Mouse (Mus musculus) forebrain, embryonic 14.5 days (tissue): ENCODE data around the gene Olfr311. TPM values are rescaled to one million over a fixed set of nuclear protein-coding genes. Genes with fewer than 3 reads are reported as not detected.
A peak's percentile ranks its signal among the peaks of the same experiment; 100 is the strongest.
"Not testable (repeated sequence)": the region's sequence is repeated elsewhere in the genome, so short reads cannot be mapped to it uniquely, and the experiment has no call there.

Experiments used
- ATAC-seq: fragments of 200-750 bp; cut with Nextera tagmentation; 2 replicates; pipeline ENCODE4 v1.8.0; 2017; ENCODE audit warnings: mild to moderate bottlenecking, moderate library complexity
- DNase-seq: peaks from one replicate; pipeline ENCODE4 v3.0.0-alpha.2; 2015; ENCODE audit warnings: low spot score
- H3K27ac ChIP-seq: fragments of 300-500 bp; sonication (generic); 2 replicates; pipeline ENCODE4 v1.5.1; 2014; ENCODE audit warnings: low read depth, mild to moderate bottlenecking, control low read depth, low read length, moderate library complexity
- H3K27me3 ChIP-seq: fragments of 300-500 bp; sonication (generic); replicated peaks from 2 replicates; pipeline ENCODE4 v1.6.1; 2014; ENCODE audit warnings: low read length, control low read depth, mixed read lengths; ENCODE audit not compliant: control insufficient read depth, insufficient read depth
- H3K36me3 ChIP-seq: fragments of 300-500 bp; sonication (generic); 2 replicates; pipeline ENCODE4 v1.6.1; 2014; ENCODE audit warnings: low read length, control low read depth; ENCODE audit not compliant: control insufficient read depth, insufficient read depth
- H3K4me1 ChIP-seq: fragments of 300-500 bp; sonication (generic); 2 replicates; pipeline ENCODE4 v1.6.1; 2014; ENCODE audit warnings: antibody characterized with exemption, low read length, control low read depth; ENCODE audit not compliant: control insufficient read depth, insufficient read depth
- H3K4me2 ChIP-seq: fragments of 300-500 bp; sonication (generic); 2 replicates; pipeline ENCODE4 v1.6.1; 2014; ENCODE audit warnings: mild to moderate bottlenecking, control low read depth, low read length
- H3K4me3 ChIP-seq: fragments of 300-500 bp; sonication (generic); 2 replicates; pipeline ENCODE4 v1.5.1; 2014; ENCODE audit warnings: low read depth, low read length, control low read depth
- H3K9ac ChIP-seq: fragments of 300-500 bp; sonication (generic); 2 replicates; pipeline ENCODE4 v1.6.1; 2014; ENCODE audit warnings: mild to moderate bottlenecking, low read length, control low read depth, moderate library complexity
- H3K9me3 ChIP-seq: fragments of 300-500 bp; sonication (generic); replicated peaks from 2 replicates; pipeline ENCODE4 v1.6.1; 2016; ENCODE audit warnings: low read length, control low read depth, mixed read lengths; ENCODE audit not compliant: control insufficient read depth
- WGBS: fragments of 180-500 bp; shearing (Covaris S2); extraction: QIAGEN DNeasy Blood & Tissue Kit; methylation state at CpG from one replicate; pipeline ENCODE4 v1.1.7; 2014; 5-methylcytosine and 5-hydroxymethylcytosine counted together
- polyA plus RNA-seq: library from polyadenylated mRNA; unstranded; fragments of >200 nt; fragmentation: Nextera tagmentation; extraction: Ambion mirVana; gene quantifications from 2 replicates; pipeline ENCODE4 v1.2.1, GENCODE M21; 2014

The Olfr311 gene
- polyA plus RNA-seq = not detected in 2 replicates

DNA sequence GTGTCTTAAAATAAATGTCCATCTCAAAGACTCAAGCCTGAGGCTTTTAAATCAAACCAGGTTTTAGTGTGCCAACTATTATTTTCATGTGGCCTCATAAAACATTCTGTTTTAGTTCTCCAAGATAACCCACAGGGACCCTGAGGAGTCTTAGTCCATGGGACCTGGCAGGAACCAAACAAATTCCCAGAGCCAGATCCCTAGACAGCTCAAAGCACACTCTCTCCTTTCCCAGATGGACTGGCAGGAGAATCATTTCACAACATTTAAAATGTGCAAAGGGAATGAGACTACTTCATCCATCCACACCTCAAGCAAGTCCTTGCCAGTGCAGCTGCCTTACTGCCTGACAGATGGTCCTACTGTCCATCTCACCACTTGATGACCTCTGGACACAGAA, at the start of gene Olfr311:
Gene Olfr311, plus strand, starts transcription at position 301 of the 400 bp plus-strand sequence.
- not testable (repeated sequence) for H3K9me3 ChIP-seq, ATAC-seq

DNA sequence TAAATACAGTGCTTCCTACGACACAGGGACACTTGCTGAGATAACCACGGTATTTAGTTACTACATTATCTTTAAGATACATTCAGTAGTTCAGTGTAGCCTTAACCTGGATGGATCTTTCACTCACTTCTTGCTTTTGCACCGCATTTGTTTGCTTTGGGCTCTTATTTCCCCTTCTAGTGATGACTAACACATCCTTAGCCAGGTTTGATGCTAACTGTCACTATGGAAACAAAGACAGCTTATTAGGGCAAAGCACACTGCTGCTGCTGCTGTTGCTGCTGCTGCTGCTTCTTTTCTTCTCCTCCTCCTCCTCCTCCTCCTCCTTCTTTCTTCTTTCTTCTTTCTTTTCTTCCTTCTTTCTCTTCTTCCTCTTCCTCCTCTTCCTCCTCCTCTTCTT, 49.5 kb upstream of the Olfr311 start:
- no peak overlapping the region for H3K4me3 ChIP-seq
- H3K9me3 ChIP-seq = no peaks in the 10 kb centered on the region
- DNase-seq (peak; percentile 49), ATAC-seq (no peak)
- 25% methylated on average over 3 of the region's 3 CpGs for WGBS
- H3K27ac ChIP-seq = no peak overlapping the region
- no peaks in the 10 kb centered on the region for H3K36me3 ChIP-seq
- no peak overlapping the region for H3K9ac ChIP-seq
- H3K27me3 ChIP-seq = no peaks in the 10 kb centered on the region
- no peaks in the 10 kb centered on the region for H3K4me1 ChIP-seq
- no peak overlapping the region for H3K4me2 ChIP-seq

More for the DNA sequence above, at the start of gene Olfr311:
- not testable (repeated sequence) for DNase-seq, H3K4me1 ChIP-seq, H3K4me3 ChIP-seq, H3K9ac ChIP-seq, H3K27ac ChIP-seq, H3K4me2 ChIP-seq, H3K27me3 ChIP-seq, H3K36me3 ChIP-seq

- no peaks in the 10 kb centered on the region for H3K36me3 ChIP-seq
- no peaks in the 10 kb centered on the region for H3K4me1 ChIP-seq
- 52% methylated on average over 2 of the region's 2 CpGs for WGBS
- no peak overlapping the region for H3K27ac ChIP-seq
- no peaks in the 10 kb centered on the region for H3K9me3 ChIP-seq
- DNase-seq (no peak), ATAC-seq (no peak)
- H3K4me2 ChIP-seq = no peak overlapping the region
- no peak overlapping the region for H3K9ac ChIP-seq
- no peak overlapping the region for H3K4me3 ChIP-seq
- no peaks in the 10 kb centered on the region for H3K27me3 ChIP-seq
Observed at GRCm38 (mm10) chr11:58790053-58790452, 49.0 kb upstream of the Olfr311 start.

DNA sequence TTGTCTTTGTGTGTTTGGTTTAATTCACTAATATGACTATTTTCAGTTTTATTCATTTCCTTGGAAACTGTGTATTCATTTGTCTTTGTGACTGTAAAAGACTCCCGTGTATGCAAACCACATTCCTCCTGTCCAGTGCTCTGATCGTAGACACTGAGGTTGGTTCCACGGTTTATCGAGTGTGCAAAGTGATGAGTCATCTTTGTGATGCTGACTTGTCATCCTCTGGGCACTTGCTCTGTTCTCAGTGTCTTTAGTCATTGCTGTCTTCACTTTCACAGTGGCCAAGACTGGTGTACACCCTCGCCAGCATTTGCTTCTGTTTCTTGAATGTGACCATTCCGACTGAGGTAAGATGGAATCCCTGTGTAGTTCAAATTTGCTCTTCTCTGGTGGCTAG, 48.4 kb upstream of the Olfr311 start:
- 86% methylated on average over 6 of the region's 6 CpGs for WGBS
- ATAC-seq = no peak
- H3K4me3 ChIP-seq = no peak overlapping the region

DNA sequence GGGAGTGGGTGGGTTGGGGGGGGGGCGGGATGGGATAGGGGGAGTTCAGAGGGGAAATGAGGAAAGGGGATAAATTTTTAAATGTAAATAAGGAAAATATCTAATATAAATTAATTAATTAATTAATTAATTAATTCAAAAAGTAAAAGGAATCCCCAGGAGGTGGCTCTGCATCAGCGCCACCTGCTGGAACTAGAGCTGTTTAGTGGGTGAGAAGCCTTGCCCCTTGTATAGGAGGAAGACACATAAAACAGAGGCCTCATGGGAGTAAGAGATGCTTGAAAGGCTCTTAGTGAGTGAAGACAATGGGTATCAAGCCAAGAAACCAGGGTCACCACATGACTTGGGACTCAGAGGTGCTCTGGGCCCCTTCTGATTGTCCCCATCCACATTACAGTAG, 43.2 kb upstream of the Olfr311 start:
- 97% methylated on average over 2 of the region's 2 CpGs for WGBS
- Histone ChIP-seq H3K9me3 (no peaks in the 10 kb centered on the region), H3K4me2 (no peak overlapping the region), H3K4me3 (no peak overlapping the region), H3K9ac (no peak overlapping the region), H3K27me3 (no peaks in the 10 kb centered on the region), H3K36me3 (no peaks in the 10 kb centered on the region), H3K4me1 (no peaks in the 10 kb centered on the region), H3K27ac (no peak overlapping the region)
- DNase-seq (no peak), ATAC-seq (no peak)

More for the DNA sequence above, 48.4 kb upstream of the Olfr311 start:
- Histone ChIP-seq H3K4me1 (no peaks in the 10 kb centered on the region), H3K4me2 (no peak overlapping the region), H3K36me3 (no peaks in the 10 kb centered on the region), H3K27me3 (no peaks in the 10 kb centered on the region), H3K9ac (no peak overlapping the region), H3K9me3 (no peaks in the 10 kb centered on the region), H3K27ac (no peak overlapping the region)
- no peak for DNase-seq

DNA sequence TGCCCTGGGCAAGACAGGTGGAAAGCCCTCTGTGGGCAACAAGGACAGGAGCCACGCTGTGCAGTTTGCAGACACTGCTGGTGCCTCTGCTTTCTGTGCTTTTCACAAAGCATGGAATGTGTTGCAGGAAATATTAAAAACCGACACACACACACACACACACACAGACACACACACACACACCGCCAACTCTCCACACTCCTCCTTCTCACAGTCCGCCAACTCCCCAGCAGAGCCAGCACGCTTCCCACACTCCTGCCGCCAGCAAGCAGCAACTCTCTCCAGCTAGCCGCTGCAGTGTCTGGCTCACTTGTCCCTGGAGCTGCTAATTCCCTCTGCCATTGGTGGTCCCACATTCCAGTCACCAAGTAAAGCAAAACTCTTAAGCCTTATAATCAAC, 42.2 kb upstream of the Olfr311 start:
- DNase-seq (no peak), ATAC-seq (no peak)
- H3K27ac ChIP-seq = no peak overlapping the region
- no peak overlapping the region for H3K4me2 ChIP-seq
- H3K4me3 ChIP-seq = no peak overlapping the region
- H3K4me1 ChIP-seq = no peaks in the 10 kb centered on the region
- no peaks in the 10 kb centered on the region for H3K27me3 ChIP-seq
- H3K9me3 ChIP-seq = no peaks in the 10 kb centered on the region
- H3K36me3 ChIP-seq = no peaks in the 10 kb centered on the region
- no peak overlapping the region for H3K9ac ChIP-seq
- WGBS = 79% methylated on average over 7 of the region's 7 CpGs

DNA sequence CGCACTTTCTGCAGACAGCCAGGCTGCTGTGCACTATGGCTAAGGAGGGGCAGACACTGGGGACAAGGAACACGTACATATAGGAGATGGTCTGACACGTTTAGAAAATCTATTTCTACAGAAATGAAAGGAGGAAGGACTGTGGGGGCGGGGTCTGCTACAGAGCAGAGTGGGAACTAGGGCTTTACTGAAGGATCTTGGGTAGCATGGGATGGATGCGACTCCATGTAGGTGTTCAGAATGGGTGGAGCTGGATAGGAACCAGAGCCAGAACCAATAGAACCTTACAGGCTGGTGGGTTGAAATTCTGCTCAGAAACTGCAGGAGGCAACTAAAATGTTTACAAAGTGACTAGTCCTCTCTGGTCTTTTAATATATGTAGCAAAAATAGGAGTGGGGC, 39.3 kb upstream of the Olfr311 start:
- 84% methylated on average over 5 of the region's 5 CpGs for WGBS
- Histone ChIP-seq H3K4me3 (no peak overlapping the region), H3K4me2 (no peak overlapping the region), H3K9ac (no peak overlapping the region), H3K36me3 (no peaks in the 10 kb centered on the region), H3K27me3 (no peaks in the 10 kb centered on the region), H3K9me3 (no peaks in the 10 kb centered on the region), H3K4me1 (peaks cover 3% of the 10 kb centered on the region; the same call in 1 of the 2 replicates), H3K27ac (no peak overlapping the region)
- ATAC-seq (no peak), DNase-seq (no peak)

GRCm38 (mm10) chr11:58801558-58802228, 37.4 kb upstream of the Olfr311 start, which contains the start of gene Fam183b:
TSS of gene Fam183b (minus strand) at chr11:58801960.
- no peak within 1 kb of the TSS for H3K9ac ChIP-seq
- DNase-seq = peak; percentile 55
- peak within 1 kb of the TSS; percentile 29 for H3K4me2 ChIP-seq
- peaks cover 3% of the 10 kb centered on the region; the same call in 1 of the 2 replicates for H3K4me1 ChIP-seq
- no peak within 1 kb of the TSS for H3K4me3 ChIP-seq
- no peak within 1 kb of the TSS for H3K27ac ChIP-seq
- ATAC-seq = peak; percentile 26; the same call in 1 of the 2 replicates
- no peaks in the 10 kb centered on the region for H3K27me3 ChIP-seq
- H3K9me3 ChIP-seq = no peaks in the 10 kb centered on the region
- whole genome bisulfite sequencing = 40% methylated on average over 14 of the region's 14 CpGs
- no peaks in the 10 kb centered on the region for H3K36me3 ChIP-seq

DNA sequence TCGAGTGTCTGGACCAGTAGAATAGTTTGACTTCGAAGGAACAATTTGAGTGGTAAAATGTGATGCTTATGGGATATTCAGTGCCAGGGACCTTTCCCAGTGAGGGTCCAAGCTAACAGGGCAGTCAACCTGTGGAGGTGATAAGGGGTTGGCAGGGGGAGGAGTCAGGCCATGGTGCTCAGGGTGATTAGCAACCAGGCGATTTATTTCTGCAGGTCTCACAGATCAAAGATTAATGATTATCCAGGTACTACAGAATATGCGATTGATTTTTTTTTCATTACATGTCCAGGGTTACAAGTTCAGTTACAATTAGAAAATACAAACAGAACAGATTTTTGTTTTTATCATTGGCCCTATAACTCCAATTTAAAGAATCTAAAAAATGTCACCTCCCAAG, 35.2 kb upstream of the Olfr311 start:
- H3K4me2 ChIP-seq = no peak overlapping the region
- H3K27ac ChIP-seq = no peak overlapping the region
- DNase-seq = no peak
- no peak overlapping the region for H3K4me3 ChIP-seq
- H3K9ac ChIP-seq = no peak overlapping the region
- H3K4me1 ChIP-seq = peaks cover 3% of the 10 kb centered on the region; the same call in 1 of the 2 replicates
- no peaks in the 10 kb centered on the region for H3K9me3 ChIP-seq
- 85% methylated on average over 4 of the region's 4 CpGs for WGBS
- no peaks in the 10 kb centered on the region for H3K27me3 ChIP-seq
- no peaks in the 10 kb centered on the region for H3K36me3 ChIP-seq
- no peak for ATAC-seq
